Mouse (Mus musculus): ENCODE measurements around the gene Mlx.

Mlx gene

DNA sequence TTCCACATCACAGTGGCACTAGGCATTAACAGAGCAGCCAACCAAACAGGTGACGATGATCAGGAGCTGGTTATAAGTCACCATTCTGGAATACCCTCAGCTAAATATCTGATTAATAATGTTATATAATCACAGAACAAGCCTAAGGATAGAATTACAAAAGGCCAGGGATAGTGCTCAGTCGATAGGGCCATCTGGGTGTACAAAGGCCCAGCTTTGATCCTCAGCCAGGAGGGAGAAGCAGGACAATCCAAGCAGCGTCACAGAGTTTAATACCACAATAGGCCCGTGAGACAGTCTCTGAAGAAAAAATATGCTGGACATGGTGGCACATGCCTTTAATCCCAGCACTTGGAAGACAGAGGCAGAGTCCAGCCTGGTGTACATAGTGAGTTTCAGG, 22.3 kb downstream of the Mlx start:
- DNase-seq, result no peak

DNA sequence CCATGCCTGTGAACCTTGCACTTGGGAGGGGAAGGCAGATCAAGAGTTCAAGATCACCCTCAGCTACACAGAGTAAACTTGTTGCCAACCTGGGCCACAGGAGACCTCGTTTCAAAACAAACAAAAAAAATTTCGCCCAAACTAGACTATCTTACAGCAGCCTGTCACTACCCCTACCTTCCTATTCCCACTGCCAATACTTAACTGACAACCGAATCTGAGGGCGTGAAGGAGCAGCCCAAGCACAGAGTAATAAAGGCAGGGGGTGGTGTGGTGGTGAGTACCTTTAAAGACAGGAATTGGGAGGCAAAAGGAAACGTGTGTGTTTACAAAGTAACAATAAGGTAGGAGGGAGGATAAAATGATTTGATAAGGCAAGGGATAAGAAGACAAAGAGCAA, 23.6 kb downstream of the Mlx start:
- no peak for DNase-seq

DNA sequence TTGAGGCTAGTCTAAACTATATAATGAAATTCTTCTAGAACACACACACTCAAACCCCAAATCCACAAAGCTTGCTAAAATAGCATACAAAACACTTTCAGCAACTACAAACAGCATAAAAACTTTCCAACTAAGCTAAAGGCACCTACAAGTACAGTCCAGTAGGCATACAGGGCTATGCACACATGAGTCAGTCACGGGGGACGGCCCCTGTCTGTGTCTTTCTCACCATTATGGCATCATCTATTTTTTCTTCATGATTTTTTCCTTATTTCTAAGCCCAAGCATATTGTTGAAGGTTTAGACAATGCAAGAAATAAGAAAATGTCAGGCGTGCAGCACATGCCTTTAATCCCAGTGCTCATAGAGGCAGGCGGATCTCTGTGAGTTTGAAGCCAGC, 24.1 kb downstream of the Mlx start:
- no peak for DNase-seq

DNA sequence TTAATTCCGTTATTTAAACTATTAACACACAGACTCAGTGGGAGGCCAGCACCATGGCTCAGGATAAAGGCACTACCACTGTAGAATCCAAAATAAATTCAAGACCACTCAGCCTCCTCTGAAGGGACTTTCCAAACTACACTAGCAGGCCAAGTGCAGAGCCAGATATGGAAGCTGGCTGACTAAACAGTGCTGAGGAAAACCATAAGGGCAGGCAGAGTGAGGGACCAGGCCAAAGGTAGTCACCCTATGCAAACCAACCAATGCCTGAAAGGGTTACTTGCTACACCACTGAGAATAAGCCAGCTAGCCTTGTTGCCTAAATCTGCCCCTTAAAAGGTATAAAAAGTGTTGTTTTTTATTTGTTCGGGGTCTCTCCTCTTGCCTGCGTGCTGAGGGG, 25.1 kb downstream of the Mlx start:
- DNase-seq, result no peak

DNA sequence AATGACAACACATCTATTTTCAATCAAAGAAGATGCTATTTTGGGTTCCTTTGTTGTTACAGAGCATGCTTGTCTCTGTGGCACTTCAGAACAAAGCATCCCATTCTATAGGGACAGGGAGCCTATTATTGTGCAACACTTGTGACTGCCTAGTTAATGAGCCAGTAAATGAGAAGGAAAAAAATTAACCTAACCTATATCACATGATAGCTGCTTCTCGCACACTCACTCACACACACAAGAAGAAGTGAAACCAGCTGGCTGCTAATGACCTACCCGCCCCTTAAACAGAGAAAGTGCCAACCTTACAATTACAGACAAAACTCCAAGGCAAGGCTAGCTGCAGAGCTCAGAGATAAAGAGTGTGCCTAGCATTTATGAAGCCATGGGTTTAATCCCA, 28.5 kb downstream of the Mlx start:
- no peak for DNase-seq

DNA sequence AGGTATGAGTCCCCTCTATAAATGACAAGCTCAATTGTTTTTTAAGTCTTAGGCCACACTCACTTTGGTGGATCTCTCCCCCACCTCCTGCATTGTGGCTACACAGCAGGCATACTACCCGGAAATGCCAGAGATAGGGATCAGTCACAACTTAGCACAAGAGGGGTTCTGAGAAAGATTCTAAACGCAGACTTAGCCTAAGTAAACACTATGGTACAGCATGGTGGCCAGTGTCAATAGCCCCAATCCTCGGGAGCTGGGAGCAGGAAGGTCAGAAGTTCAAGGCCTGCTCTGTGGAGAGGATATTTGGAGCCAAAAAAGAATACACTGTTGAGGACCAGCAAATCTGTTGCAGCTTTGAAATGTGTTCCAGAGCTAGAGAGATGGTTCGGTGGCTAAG, 31.0 kb downstream of the Mlx start:
- no peak for DNase-seq

DNA sequence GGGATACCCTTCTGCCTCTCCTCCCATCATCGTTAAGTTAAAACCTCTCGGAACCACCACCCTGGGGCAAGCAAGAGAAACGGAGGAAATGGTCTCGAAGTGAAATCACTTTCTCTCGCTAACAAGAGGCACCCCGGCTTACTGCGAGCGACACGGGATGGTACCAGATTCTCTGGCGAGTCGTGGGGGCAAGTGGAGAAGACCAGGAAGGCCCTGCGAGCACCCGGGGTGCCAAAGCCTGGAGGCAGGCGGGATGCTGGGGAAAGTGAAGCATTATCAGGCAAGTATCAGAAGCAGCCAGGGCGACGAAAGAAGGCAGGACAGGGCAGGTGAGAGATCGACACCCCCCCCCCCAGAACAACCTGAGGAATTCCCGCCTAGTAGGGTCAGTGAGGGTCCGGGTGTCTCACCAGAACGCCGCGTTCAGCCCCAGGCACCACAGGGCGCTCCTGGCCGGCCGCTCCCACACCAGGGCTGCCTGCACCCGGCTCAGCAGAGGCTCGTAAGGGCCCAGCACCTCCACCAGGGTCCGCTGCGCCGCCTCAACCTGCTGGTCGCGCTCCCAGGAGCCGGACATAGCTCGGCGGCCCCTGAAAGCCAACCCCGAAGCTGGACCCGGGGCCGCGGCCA, 32.2 kb downstream of the Mlx start:
- no peak for DNase-seq

DNA sequence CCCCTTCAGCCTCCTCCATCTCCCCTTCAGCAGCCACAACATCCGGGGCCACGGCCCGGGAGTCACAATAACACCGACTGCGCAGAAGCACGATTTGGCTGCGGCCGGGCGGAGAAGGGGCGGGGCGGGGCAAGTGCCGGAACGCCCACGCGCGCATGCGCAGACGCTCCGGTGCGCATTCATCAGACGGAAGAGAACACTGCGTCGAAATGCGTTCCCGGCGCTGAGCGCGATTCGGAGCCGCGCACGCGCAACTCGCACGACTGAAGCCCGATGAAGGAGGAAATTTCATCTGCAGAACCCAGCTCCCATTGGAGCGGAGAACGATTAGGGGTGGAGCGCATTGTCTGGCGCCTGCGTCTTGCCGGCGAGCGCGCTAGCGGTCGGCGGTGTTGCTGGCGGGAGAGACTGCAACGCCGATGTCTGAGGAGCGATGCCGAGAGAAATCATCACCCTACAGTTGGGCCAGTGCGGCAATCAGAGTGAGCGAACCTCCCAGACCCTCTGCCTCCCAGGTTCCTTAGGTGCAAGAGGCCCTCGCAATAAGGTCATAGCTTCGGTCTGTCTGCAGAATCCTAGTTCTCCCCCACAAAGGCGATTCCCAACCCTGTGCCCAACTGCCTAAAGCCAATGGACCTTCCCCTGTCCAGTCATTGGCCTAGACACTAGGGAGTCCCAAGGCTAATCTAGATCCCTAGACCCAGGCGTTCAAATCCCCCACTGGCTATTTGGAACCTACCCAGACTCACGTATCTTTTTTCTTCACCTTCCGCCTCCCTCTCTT, 32.9 kb downstream of the Mlx start, which contains the start of the genes Retreg3 and Tubg1:
TSS of gene Retreg3 (minus strand) at position 133 of the 784 bp plus-strand sequence.
TSS of gene Tubg1 (plus strand) at position 178 of the 784 bp plus-strand sequence.
- peak; percentile 100 for DNase-seq

DNA sequence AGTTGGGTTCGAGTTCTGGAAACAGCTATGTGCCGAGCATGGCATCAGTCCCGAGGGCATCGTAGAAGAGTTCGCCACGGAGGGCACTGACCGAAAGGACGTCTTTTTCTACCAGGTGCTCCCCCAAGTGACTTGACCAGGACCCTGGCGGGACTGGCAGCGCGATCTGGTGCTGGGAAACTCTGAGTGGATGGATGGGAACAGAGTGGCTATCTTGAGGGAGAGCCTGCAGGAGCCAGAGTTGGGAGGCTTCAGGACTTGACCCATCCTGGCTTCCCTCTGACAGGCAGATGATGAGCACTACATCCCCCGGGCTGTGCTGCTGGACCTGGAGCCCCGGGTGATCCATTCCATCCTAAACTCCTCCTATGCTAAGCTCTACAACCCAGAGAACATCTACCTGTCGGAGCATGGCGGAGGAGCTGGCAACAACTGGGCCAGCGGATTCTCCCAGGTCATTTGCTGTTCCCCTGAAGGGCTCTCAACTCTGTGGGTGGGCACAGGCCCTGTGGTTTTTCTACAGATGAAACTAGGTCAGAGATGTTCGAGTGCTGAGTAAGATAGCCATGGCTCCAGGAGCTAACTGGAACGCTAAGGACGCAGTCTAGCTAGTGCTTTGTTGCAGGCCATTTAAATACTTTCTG, 33.6 kb downstream of the Mlx start:
- DNase-seq, result peak; percentile 27 to 48

DNA sequence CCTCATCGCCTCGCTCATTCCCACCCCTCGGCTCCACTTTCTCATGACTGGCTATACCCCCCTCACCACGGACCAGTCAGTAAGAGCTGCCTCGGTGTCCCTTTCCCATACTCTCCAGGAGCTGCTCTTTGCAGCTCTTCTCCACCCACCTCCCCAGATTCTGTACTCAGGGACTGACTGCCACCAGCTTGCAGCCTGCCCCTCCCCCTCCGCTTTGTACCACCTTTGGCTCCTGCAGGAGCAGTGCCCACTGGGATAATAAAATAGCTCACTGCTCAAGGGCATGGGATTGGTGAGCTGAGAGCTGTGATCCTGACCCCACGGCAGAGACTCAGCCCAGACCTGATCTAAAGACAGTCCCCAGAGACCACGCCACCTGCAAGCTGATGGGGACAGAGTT, 37.4 kb downstream of the Mlx start:
- peak in 1 of 2 experiments; percentile 63 for DNase-seq

DNA sequence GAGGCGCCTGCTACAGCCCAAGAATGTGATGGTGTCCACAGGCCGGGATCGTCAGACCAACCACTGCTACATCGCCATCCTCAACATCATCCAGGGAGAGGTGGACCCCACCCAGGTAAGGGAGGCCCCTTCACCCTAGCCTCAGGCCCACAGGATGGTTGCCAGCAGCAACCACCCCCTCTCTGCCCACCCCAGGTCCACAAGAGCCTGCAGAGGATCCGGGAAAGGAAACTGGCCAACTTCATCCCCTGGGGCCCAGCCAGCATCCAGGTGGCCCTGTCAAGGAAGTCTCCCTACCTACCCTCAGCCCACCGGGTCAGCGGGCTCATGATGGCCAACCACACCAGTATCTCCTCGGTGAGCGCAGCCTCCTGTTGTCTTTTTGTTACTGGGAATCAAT, 37.9 kb downstream of the Mlx start:
- peak in 1 of 2 experiments; percentile 39 for DNase-seq

DNA sequence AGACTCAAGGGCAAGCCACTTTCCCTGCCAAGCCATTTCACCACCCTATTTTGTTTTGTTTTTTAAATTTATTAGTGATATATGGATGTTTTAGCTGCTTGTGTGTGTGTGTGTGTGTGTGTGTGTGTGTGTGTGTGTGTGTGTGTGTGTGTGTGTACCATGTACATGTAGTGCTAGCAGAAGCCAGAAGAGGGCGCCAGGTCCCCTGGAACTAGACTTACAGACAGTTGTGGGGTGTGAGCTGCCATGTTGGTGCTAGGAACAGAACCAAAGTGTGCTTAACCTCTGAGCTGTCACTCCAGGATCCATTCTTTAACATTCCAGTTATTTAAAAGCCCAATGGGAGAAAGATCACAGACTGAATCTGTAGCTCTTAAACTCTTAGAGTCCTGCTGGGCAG, 40.0 kb downstream of the Mlx start:
- DNase-seq, result peak; percentile 48 to 78

DNA sequence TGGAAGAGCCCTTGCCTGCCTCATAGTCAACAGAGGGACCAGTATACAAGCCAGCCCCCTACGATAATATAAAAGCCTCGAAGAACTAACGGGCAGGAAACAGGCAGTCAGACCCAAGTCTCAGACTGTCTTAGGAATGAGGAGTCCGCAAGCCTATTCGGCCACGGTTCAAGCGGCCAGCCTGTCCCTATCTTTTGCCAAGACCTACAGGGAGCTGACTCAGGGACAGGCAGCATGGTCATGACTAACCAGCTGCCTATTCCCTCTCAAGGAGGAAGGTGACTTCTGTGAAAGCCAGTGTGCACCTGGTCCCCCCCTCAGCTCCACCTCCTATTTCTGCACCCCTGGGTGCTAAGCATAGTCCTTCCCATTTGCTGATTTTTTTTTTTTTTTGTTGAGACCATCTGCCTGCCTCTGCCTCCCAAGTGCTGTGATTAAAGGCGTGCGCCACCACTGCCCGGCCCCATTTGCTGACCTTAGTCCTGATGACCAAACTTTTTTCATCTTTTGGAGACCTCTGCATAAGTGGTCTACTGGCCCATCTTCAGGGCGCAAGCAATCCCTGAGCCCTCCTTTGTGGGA, 42.0 kb downstream of the Mlx start:
- peak; percentile 85 to 90 for DNase-seq

DNA sequence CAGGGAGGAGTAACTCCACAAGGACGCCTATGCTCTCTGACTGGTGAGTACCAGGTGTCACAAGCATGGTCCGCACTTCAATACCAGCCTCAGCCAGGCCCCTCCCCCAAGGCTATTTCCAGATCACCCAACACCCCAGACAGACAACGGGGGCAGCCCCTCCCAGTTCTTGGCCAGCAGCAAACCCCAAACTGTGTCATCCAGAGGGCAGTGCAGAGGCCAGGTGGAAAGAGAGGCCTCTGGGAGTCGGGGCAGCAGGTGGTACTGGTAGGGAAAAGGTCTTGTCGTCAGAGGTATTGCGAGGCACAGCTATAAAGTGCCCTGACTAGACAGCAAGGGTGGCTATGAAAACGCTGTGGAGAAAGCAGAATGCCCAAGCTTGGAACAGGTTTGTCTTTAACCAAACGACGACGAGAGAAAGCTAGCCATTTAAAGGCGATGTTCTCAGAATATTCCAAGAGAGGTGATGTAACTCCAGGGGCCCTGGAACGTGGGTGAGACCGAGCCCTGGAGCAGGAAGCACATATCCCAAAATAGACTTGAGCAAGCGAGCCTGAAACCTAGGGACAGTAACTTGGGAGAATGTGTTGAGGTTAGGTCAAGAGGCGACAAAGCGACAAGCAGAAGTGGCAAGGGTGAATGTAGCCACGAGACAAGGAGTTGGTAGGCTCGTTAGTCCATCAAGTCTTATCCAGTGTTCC, 43.1 kb downstream of the Mlx start:
- DNase-seq, result peak; percentile 61

DNA sequence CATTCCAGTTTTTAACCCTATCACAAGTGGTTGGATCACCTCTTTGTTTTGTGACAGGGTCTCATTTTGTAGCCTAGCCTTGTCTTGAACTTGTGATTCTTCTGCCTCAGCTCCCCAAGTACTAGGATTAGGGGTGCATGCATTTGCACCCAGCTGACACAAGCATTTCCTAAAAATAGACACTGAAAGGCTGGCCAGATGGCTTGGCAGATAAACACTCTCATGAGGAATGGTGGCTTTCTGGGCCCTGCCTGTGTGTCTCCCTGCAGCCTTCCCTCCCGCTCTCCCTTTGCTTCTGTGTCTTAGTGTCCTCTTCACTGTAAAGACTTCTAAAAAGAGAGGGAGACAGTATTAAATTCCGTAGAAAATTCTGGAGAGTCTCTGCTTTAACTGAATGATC, 44.1 kb downstream of the Mlx start:
- DNase-seq, result peak; percentile 72 to 79

DNA sequence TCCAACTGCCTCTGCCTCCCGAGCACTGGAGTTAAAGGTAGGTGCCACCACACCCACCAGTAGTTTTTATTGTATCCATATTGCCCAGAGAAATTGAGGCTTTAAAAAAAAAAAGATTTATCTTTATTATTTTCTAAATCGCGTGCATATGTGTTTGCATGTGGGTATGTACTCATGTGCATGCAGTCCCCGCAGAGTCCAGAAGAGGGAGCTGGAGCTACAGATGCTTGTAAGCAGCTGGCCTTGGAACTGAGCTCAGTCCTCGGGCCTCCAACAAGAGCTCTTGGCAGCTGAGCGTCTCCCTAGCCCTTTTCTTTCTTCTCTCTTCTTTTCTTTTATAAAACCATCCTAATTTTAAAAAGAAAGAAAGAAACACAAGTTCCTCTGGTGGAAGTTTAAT, 44.6 kb downstream of the Mlx start:
- peak; percentile 60 to 86 for DNase-seq

DNA sequence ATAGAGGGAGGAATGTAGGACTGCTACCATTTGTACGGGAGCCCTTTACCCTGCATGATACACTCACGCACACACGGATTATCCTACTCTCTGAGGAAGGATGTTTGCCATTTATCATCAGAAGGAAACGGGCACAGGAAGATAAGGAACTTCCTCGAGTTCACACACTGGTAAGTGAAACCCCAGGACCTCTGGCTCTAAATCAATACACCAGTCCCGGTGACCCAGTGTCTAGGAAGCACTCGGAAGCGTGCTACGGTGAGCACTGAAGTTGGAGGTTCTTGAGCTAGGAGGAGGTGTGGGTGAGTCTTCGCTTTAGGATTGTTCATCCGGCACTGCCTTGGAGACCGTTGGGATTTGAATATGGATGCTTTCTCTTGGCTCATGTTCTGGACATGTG, 46.0 kb downstream of the Mlx start:
- peak; percentile 23 to 31 for DNase-seq

DNA sequence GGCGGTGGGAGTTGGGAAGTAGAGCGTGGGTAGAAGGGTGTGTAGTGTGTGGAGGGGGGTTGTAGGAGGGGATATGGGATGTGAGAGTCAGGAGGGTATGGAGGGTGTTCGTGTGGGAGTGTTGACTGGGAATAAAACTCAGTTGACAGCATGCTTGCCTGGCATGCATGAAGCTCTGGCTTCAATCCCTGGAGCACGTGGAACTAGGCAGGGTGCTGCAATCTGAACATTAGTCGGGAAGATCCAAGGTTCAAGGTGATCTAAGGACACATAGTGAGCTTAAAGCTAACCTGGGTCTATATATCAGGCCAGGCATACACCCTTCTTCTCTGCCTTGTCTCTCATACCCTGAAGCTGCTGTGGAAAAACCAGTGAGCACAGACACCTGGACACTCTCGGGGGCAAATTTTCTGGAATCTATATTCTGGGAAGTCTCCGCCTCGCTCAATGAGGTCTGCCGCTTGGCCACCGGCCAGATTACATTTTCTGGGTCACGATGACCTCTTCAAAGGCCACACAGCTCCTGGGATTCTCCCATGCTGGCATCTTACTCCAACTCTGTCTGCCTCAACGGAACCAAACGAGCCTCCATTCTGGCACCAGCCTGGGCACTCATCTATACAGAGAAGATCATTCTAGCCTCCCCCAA, 47.3 kb downstream of the Mlx start:
- peak; percentile 58 to 67 for DNase-seq

DNA sequence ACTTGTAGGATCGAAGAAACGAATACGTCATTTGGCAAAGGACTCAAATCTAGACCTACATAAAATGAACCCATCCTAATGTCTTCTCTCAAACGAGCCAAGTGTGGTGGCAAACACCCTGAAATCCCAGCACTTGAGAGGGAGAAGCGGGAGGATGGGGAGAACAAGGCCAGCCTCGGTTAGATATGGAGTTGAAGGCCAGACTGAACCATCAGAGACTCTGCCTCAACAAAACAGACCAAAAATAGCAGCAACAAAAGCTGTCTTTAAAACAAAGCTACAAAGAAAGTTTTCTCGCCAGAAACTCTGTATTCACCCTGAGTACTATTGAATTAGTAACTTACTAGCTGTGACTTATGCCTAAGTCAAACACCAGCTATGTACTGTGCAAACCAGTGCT, 49.9 kb downstream of the Mlx start:
- DNase-seq, result no peak

DNA sequence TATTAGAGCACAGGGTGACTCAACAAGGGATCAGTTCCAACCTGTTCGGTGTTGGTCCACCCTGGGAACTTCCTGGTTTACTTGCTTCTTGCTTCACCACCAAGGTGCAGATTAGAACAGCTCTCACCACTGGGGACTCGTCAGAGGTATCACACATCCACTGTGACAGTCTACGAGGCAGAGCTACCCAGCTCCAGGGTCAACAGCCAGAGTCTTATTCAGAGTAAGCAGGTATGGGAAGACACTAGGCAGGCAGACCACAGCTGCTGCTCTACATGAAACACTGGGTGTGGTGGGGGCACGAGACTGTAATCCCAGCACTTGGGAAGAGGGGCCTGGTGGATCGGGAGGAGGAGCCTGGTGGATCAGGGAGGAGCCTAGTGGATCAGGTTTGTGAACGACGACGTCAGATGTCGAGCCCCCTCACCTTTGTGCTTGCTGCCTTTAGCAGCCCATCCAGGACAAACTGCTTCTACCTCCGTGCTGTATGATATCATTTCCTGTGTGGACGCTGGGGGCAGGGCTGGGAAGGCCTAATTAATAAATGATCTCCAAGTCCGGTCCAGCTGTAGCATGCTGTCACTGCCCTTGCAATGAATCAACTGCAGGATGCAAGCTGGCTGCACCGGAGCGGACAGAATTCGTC, 51.6 kb downstream of the Mlx start:
- DNase-seq, result peak; percentile 26 to 52

DNA sequence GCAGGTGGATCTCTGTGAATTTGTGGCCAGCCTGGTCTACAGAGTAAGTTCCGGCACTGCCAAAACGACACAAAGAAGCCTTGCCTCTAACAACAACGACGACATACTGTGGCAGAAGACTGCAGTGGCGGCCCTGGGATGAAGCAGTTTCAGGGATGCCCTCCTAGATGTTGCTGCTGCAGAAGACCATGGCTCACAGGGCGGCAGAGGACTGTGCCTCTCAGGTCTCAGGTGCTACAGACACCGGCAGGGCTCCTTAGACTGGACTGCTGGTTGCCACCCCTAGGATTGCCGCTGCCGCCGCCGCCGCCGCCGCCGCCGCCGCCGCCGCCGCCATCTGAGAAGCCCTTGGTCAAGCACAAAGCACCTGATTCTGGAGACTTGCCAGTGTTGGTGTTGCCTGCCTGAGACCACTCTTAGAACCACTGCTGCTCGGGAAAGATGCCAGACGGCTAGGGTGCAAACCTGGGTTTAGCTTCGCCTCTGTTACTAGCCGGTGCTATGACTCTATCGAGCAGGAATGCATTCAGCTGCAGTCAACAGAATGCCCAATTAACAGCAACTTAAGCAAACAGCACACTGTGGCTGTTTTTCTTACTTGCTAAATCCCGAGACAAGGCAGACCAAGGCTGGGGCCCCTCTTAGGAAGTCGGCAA, 53.2 kb downstream of the Mlx start:
- DNase-seq, result peak; percentile 43 to 49

Data from cerebellum, postnatal 14 days (tissue).